Mouse (Mus musculus) ovary, postnatal 10 days (tissue): ENCODE results near the gene Pink1.

Experiments
- DNase-seq: peaks from one replicate; pipeline ENCODE4 v3.0.0; 2022; ENCODE audit warnings: low spot score

The Pink1 gene

GRCm38 (mm10) chr4:138312105-138312504, 14.0 kb downstream of the Pink1 start:
- no peak for DNase-seq

- no peak for DNase-seq
These were observed 14.5 kb downstream of the Pink1 start for GRCm38 (mm10) chr4:138311595-138311994.

GRCm38 (mm10) chr4:138310311-138310910, 15.7 kb downstream of the Pink1 start:
- no peak for DNase-seq

GRCm38 (mm10) chr4:138307739-138308138, 18.4 kb downstream of the Pink1 start:
- DNase-seq, result no peak

GRCm38 (mm10) chr4:138307025-138307424, 19.1 kb downstream of the Pink1 start:
- DNase-seq, result no peak

GRCm38 (mm10) chr4:138304340-138305104, 21.6 kb downstream of the Pink1 start, which contains the start of gene Ddost:
Gene Ddost, plus strand, starts transcription at chr4:138304730.
- DNase-seq, result peak; percentile 83

GRCm38 (mm10) chr4:138303742-138304141, 22.4 kb downstream of the Pink1 start:
- DNase-seq, result no peak

GRCm38 (mm10) chr4:138303011-138303410, 23.1 kb downstream of the Pink1 start:
- no peak for DNase-seq

- DNase-seq, result no peak
These were observed 24.8 kb downstream of the Pink1 start for GRCm38 (mm10) chr4:138301271-138301780.

- no peak for DNase-seq
These were observed 32.1 kb downstream of the Pink1 start for GRCm38 (mm10) chr4:138293949-138294550.

- no peak for DNase-seq
These were observed 32.7 kb downstream of the Pink1 start for GRCm38 (mm10) chr4:138293261-138293948.

GRCm38 (mm10) chr4:138292028-138292427, 34.1 kb downstream of the Pink1 start:
- no peak for DNase-seq

GRCm38 (mm10) chr4:138288691-138289090, 37.4 kb downstream of the Pink1 start:
- DNase-seq, result no peak

GRCm38 (mm10) chr4:138286411-138286810, 39.7 kb downstream of the Pink1 start:
- DNase-seq, result no peak

GRCm38 (mm10) chr4:138282834-138283233, 43.3 kb downstream of the Pink1 start:
- DNase-seq, result no peak

GRCm38 (mm10) chr4:138278346-138278745, 47.8 kb downstream of the Pink1 start:
- DNase-seq, result no peak

- DNase-seq, result no peak
These were observed 53.8 kb downstream of the Pink1 start for GRCm38 (mm10) chr4:138272011-138272997.

- DNase-seq, result no peak
These were observed 58.2 kb downstream of the Pink1 start for GRCm38 (mm10) chr4:138267869-138268268.
